Mouse (Mus musculus) cerebellum, adult 2 months (tissue): Measurements from ENCODE around the gene Ahnak. TPM values are rescaled to one million over a fixed set of nuclear protein-coding genes. Genes with fewer than 3 reads are reported as not detected.
A peak's percentile ranks its signal among the peaks of the same experiment; 100 is the strongest.

Experiments
- DNase-seq, 2 experiments: peaks; one replicate each; pipeline ENCODE4 v3.0.0; 2021
- H3K27ac ChIP-seq: fragments of 200-500 bp; 2 replicates; pipeline ENCODE4 v1.5.1; 2012; ENCODE audit warnings: low read length, control low read depth, inconsistent platforms; ENCODE audit not compliant: insufficient read depth
- H3K27me3 ChIP-seq: fragments of 200-500 bp; 2 replicates; pipeline ENCODE4 v1.6.1; 2012; ENCODE audit warnings: inconsistent platforms, mild to moderate bottlenecking, low read length, moderate library complexity; ENCODE audit not compliant: control insufficient read depth, insufficient read depth
- H3K4me1 ChIP-seq: fragments of 200-500 bp; 2 replicates; pipeline ENCODE4 v1.6.1; 2011; ENCODE audit warnings: low read length; ENCODE audit not compliant: control insufficient read depth, insufficient read depth
- H3K4me3 ChIP-seq: fragments of 200-500 bp; replicated peaks from 2 replicates; pipeline ENCODE3; 2011; ENCODE audit warnings: mild to moderate bottlenecking, low read depth, low read length, control low read depth; ENCODE audit not compliant: insufficient read depth
- CTCF ChIP-seq: fragments of 200-500 bp; IDR thresholded peaks from 2 replicates; pipeline ENCODE4 v1.5.1; 2011; ENCODE audit warnings: low read depth, mild to moderate bottlenecking, control low read depth, low read length, moderate library complexity, borderline replicate concordance; ENCODE audit not compliant: insufficient read depth
- POLR2A ChIP-seq: fragments of 200-500 bp; IDR thresholded peaks from 2 replicates; pipeline ENCODE4 v1.6.1; 2011; ENCODE audit warnings: low read length, control low read depth, borderline replicate concordance; ENCODE audit not compliant: insufficient read depth
- WGBS: fragments of 180-500 bp; shearing (Covaris S2); methylation state at CpG from one replicate; pipeline ENCODE4 v1.1.7; 2018; 5-methylcytosine and 5-hydroxymethylcytosine counted together
- polyA plus RNA-seq: library from polyadenylated mRNA; depleted of rRNA; stranded (reverse); fragments of >200 nt; gene quantifications from 2 replicates; pipeline ENCODE4 v1.2.3, GENCODE M21; 2012

Ahnak gene
- polyA plus RNA-seq, 1 experiment: 5.8 TPM

DNA sequence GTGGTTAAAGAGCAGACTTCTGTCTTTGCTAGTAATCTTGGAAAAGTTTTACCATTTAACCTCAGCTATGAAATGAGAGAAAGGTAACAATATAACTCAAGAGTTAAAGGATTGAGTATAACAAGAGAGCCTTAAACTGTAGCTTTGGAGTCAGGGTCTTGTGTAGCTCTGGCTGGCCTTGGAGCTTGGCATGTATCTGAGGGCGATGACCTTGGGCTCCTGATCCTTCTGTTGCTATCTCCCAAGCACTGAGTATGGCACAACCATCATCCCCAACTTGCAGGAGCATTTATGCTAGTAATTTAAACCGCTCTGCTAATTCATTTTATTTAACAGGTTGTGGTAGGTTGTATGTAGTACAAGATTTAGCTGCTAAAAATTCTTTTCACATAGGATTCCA is 13.6 kb upstream of the Ahnak start:
- no peak for DNase-seq
- Histone ChIP-seq H3K27me3 (no peaks in the 10 kb centered on the region), H3K27ac (no peak overlapping the region), H3K4me3 (no peak overlapping the region), H3K4me1 (no peaks in the 10 kb centered on the region)
- 96% methylated on average over 2 of the region's 2 CpGs for WGBS
- TF ChIP-seq POLR2A (no peak), CTCF (no peak)

DNA sequence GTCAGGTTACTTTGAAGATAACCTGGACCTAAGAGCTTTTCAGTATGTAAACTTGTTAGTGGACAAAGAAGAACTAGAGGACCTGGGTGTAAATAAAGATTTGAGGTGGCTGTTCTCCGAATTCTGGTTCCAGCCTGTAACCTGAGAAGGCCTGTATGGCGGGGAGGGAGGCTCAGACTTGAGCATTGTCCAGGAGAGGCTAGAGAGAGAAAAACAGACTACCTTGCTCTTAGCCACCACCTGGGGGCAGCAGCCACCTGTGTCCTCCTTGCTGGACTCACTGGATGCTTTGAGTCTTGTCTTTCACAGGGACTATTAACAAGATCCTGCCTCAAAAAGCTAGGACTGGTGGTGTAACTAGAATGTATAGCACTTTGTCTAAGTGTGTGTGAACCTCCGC is 12.5 kb upstream of the Ahnak start:
- no peak overlapping the region for H3K4me3 ChIP-seq
- TF ChIP-seq POLR2A (no peak), CTCF (peak; percentile 89)
- no peaks in the 10 kb centered on the region for H3K27me3 ChIP-seq
- no peaks in the 10 kb centered on the region for H3K4me1 ChIP-seq
- whole genome bisulfite sequencing: 37% methylated on average over 3 of the region's 3 CpGs
- H3K27ac ChIP-seq: no peak overlapping the region
- DNase-seq: peak; percentile 52 to 58

- TF ChIP-seq CTCF (no peak), POLR2A (no peak)
- no peak overlapping the region for H3K4me3 ChIP-seq
- 49% methylated on average over 5 of the region's 5 CpGs for WGBS
- no peak overlapping the region for H3K27ac ChIP-seq
- H3K27me3 ChIP-seq: no peaks in the 10 kb centered on the region
- no peak for DNase-seq
- H3K4me1 ChIP-seq: no peaks in the 10 kb centered on the region; the same call in 1 of the 2 replicates
Measured at GRCm38 (mm10) chr19:8980771-8981170, 8.3 kb upstream of the Ahnak start.

DNA sequence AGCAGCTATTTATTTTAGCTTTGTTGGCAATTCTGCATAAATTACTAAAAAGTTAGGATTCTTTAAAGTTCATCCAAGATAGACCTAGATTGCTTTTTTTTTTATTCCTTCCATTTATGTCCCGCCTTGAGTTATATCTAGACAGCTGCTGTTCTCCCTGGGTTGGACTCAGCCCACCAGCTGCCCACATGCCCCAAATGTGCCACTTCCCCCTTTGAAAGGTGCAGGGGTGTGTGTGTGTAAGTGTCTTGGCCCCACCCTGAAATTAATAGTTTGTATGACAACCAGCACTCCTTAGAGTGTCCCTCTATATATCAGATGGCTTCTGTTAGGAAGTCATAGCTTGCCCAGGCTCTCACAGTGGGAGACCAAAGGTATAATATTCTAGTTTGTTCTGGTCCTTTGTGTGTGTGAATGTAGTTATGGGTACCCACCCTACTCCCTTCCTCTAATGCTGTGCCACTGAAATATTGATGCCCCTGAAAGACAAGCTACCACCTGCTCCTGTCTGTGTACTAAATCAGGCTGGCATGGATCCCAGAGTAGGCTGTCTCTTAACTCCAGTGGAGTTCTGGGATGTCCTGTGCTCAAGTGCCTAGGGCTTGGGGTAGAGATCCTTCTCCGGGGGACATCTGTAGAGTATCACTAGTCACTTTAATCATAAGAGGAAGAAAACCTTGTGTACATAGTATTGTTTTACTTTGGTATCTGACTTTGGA is 7.5 kb upstream of the Ahnak start:
- TF ChIP-seq POLR2A (no peak), CTCF (no peak)
- no peak for DNase-seq
- H3K27ac ChIP-seq: no peak overlapping the region
- 43% methylated on average over 2 of the region's 2 CpGs for WGBS
- no peaks in the 10 kb centered on the region; the same call in 1 of the 2 replicates for H3K4me1 ChIP-seq
- no peaks in the 10 kb centered on the region for H3K27me3 ChIP-seq
- H3K4me3 ChIP-seq: no peak overlapping the region

DNA sequence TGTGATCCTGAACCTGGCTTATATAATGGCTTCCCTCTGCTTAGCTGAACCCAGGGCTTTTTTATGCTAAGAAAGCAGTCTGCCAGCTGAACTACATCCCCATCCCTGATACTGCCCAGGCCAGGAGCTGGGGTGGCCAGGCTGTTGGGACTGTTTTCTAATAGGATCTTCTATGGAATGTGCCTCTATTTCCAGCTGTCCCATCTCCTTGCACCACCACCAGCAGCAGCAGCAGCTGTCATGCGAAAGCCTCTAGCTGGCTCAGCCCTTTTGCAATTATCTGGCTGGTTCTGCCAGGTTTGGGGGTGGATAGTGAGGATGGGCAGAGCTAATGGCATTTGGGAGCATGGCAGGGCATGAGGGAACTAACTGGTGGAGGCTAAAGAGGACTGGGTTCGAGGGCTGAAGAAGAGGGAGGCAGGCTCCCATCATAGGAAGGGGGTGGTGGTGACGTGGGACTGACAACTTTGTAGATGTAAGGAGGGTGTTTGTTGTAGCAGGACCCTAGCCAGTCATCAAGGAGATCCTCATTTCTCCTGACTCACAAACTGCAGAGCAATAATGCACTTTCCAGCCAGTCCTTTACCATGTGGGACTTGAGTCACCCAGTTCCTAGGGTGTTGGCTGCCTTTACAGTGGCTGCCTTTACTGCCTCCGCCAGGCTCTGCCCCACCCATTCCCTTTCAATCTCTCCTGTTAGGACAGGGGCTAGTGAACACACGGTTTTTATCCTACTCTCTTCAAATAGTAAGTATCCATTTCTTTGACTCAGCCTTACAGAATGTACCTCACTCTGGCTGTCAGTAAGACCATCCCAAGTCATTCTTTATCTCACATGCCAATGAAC is 6.6 kb upstream of the Ahnak start:
- TF ChIP-seq CTCF (no peak), POLR2A (no peak)
- WGBS: 57% methylated on average over 5 of the region's 5 CpGs
- no peak overlapping the region for H3K27ac ChIP-seq

GRCm38 (mm10) chr19:8983150-8983650 is 5.9 kb upstream of the Ahnak start:
- Histone ChIP-seq H3K27ac (no peak overlapping the region), H3K4me1 (no peaks in the 10 kb centered on the region; the same call in 1 of the 2 replicates), H3K27me3 (no peaks in the 10 kb centered on the region), H3K4me3 (no peak overlapping the region)
- TF ChIP-seq CTCF (no peak), POLR2A (no peak)
- no peak for DNase-seq
- whole genome bisulfite sequencing: 61% methylated on average over 4 of the region's 4 CpGs

More for the DNA sequence above, 6.6 kb upstream of the Ahnak start:
- no peaks in the 10 kb centered on the region; the same call in 1 of the 2 replicates for H3K4me1 ChIP-seq
- no peaks in the 10 kb centered on the region for H3K27me3 ChIP-seq
- no peak overlapping the region for H3K4me3 ChIP-seq
- DNase-seq: no peak

DNA sequence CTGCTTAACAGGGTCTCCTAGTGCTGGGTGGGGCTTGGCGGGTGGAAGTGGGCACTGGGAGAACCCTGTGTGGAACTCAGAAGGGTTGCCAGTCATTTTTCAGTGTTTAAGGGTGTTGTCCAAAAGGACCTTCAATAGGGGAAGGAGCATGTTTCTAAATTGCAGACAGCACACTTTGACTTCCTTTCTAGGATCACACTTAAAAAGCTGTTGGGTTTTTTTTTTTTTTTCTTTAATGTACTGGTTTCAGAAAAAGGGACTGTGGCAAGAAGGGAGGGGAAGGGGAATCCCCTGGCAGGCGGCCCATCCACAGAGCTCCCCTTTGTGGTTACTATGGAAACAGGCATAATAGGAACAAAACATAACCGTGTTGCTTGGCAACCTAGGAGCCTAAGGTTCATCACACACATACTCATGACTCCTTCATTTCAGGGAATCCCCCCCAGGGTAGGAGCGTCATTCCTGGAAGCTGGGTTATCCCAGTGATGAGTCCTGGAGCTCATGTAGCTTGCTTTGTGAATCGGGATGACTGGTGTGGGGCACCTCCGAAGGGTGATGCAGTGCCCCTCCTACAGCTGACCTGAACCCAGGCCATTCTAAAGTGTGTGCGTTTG is 4.7 kb upstream of the Ahnak start:
- Histone ChIP-seq H3K27me3 (no peaks in the 10 kb centered on the region), H3K4me3 (no peak overlapping the region), H3K4me1 (no peaks in the 10 kb centered on the region; the same call in 1 of the 2 replicates), H3K27ac (no peak overlapping the region)
- DNase-seq: no peak
- TF ChIP-seq POLR2A (no peak), CTCF (no peak)
- 15% methylated on average over 7 of the region's 7 CpGs for WGBS
